Comparison of ENCODE assay signal across 8 mouse cellular contexts in the genomic region with DNA sequence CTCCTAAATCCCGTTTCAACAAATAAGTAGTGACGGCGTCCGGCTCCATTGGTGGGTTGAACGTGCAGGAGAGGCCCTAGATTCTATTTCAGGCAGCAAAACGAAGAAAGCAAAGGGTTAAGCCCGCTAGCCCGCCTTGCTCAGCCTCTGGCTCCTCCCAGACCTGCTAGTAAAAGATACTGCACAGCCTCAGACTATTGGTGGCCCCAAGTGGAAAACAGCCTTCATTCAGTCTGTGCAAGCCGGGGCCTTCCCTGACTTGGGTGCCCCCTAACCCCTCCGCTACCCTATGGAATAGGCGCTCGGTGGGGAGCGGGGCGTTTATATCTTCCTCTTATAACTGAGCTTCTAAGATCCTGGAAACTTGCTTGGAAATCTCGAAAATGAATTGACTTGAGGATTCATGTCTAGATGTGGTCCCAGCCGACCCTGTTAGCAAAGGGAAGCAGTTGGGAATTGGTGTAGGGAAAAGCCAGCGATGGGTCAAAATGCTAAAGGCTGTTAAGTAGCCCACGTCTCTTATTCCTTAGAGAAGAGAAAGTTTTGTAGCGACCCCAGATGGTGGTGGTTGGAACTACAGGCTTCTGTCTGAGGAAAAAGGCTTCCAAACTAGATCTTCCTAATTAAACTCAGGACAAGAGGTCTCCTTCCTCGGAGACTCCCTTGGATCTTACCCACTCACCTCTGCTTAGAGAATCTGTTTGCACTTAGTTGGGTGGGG. TPM values are rescaled to one million over a fixed set of nuclear protein-coding genes. Genes with fewer than 3 reads are reported as not detected.
DNase-seq lines count a peak whose midpoint lies in the region; ATAC-seq and TF ChIP-seq lines count a peak whose summit lies in the region.

No protein-coding gene starts in this region.

- H3K9me3 ChIP-seq in ES-E14 (ENCODE audit: control insufficient read depth, insufficient read depth, low read depth, low read length): no peaks in the 10 kb centered on the region
- no peaks in the 10 kb centered on the region for H3K9me3 ChIP-seq in heart, embryonic 16.5 days (replicated peaks; ENCODE audit: control insufficient read depth, low read length)

- no peak for TF ChIP-seq CTCF in embryonic fibroblast, embryonic 13.5 days (IDR thresholded peaks at IDR 0.05; ENCODE audit: borderline replicate concordance, insufficient read depth, low read length)
- no peak for TF ChIP-seq CTCF in olfactory bulb, adult 2 months (IDR thresholded peaks at IDR 0.05; ENCODE audit: insufficient read depth, low read depth, low read length)

- no peak overlapping the region for H3K27ac ChIP-seq in ES-E14 (ENCODE audit: insufficient read depth, low read depth, low read length, poor library complexity, severe bottlenecking)
- peak overlapping the region; percentile 24 for H3K27ac ChIP-seq in embryonic fibroblast, embryonic 13.5 days (ENCODE audit: insufficient read depth, low read length)
- peak overlapping the region; percentile 77 for H3K27ac ChIP-seq in heart, embryonic 16.5 days (ENCODE audit: low read length)
- H3K27ac ChIP-seq in olfactory bulb, adult 2 months (ENCODE audit: insufficient read depth, low read depth, low read length): peak overlapping the region; percentile 7

- peaks cover 3% of the 10 kb centered on the region; the same call in 1 of the 2 replicates for H3K27me3 ChIP-seq in heart, embryonic 16.5 days (ENCODE audit: control insufficient read depth, insufficient read depth, low read length)

- WGBS in heart, embryonic 16.5 days: under 1% methylated on average over 20 of the region's 20 CpGs
- WGBS in olfactory bulb, adult 2 months: under 1% methylated on average over 20 of the region's 20 CpGs

- in situ Hi-C loops in ES-E14 (cut with MboI; ENCODE audit: low sequenced_read_pairs in 2 of 2, unreplicated experiment in 2 of 2): no loop called here

- H3K36me3 ChIP-seq in ES-E14 (ENCODE audit: control insufficient read depth, insufficient read depth, low read length, poor library complexity, severe bottlenecking): no peaks in the 10 kb centered on the region
- H3K36me3 ChIP-seq in heart, embryonic 16.5 days (ENCODE audit: control insufficient read depth, insufficient read depth): no peaks in the 10 kb centered on the region

- H3K4me1 ChIP-seq in ES-E14 (ENCODE audit: control insufficient read depth in 2 of 2, insufficient read depth in 2 of 2, low read length in 2 of 2, poor library complexity in 1 of 2): no peaks in the 10 kb centered on the region; a peak in 1 of 4 replicates
- no peaks in the 10 kb centered on the region for H3K4me1 ChIP-seq in embryonic fibroblast, embryonic 13.5 days (ENCODE audit: control insufficient read depth, insufficient read depth, low read length)
- H3K4me1 ChIP-seq in heart, embryonic 16.5 days (ENCODE audit: control insufficient read depth, insufficient read depth, low read length): peaks cover 13% of the 10 kb centered on the region
- peaks cover 20% of the 10 kb centered on the region for H3K4me1 ChIP-seq in olfactory bulb, adult 2 months (ENCODE audit: control insufficient read depth, insufficient read depth, low read length)

- H3K9ac ChIP-seq in ES-E14 (ENCODE audit: insufficient read depth, low read depth, low read length, poor library complexity, severe bottlenecking): no peak overlapping the region; the same call in 1 of the 2 replicates
- H3K9ac ChIP-seq in heart, embryonic 16.5 days (ENCODE audit: low read length): peak overlapping the region; percentile 76

- TF ChIP-seq POLR2A in embryonic fibroblast, embryonic 13.5 days (IDR thresholded peaks at IDR 0.05; ENCODE audit: low read depth, low read length): peak; percentile 55; the same call in 1 of the 2 replicates
- no peak for TF ChIP-seq POLR2A in olfactory bulb, adult 2 months (IDR thresholded peaks at IDR 0.05; ENCODE audit: insufficient read depth, low read depth, low read length)

- H3K4me3 ChIP-seq in ES-E14 (ENCODE audit: insufficient read depth in 1 of 2, low read depth in 1 of 2, low read length in 2 of 2, poor library complexity in 1 of 2, severe bottlenecking in 1 of 2): peak overlapping the region; percentile 6 to 92; a peak in 3 of 4 replicates
- peak overlapping the region; percentile 62 for H3K4me3 ChIP-seq in embryonic fibroblast, embryonic 13.5 days (ENCODE audit: insufficient read depth, low read length)
- peak overlapping the region; percentile 71 for H3K4me3 ChIP-seq in heart, embryonic 16.5 days (ENCODE audit: low read length)
- H3K4me3 ChIP-seq in olfactory bulb, adult 2 months (ENCODE audit: insufficient read depth, low read depth, low read length): peak overlapping the region; percentile 74

- peak; percentile 61 for ATAC-seq in heart, embryonic 16.5 days (replicated peaks; ENCODE audit: extremely low read depth, insufficient read depth, low FRiP score)

- peak overlapping the region; percentile 98 for H3K4me2 ChIP-seq in heart, embryonic 16.5 days (ENCODE audit: low read depth, low read length)

- DNase-seq in ES-E14 (ENCODE audit: low read depth, low spot score): peak; percentile 81
- peak; percentile 89 for DNase-seq in brain, adult 2 months (ENCODE audit: low read depth, low spot score)
- DNase-seq in kidney, postnatal 25 days: peak; percentile 67 to 71
- DNase-seq in lung, adult 18-20 months: peak; percentile 58 to 59
- peak; percentile 71 for DNase-seq in urinary bladder, postnatal 14 days (ENCODE audit: low spot score)

TF ChIP-seq in ES-E14, 5 proteins besides CTCF, POLR2A, EP300 and RAD21:
- TF ChIP-seq CHD2 (IDR thresholded peaks at IDR 0.05; ENCODE audit: low read depth, low read length): no peak
- TF ChIP-seq ZC3H11A (IDR thresholded peaks at IDR 0.05; ENCODE audit: borderline replicate concordance, low read depth, low read length): peak; percentile 33; the same call in 1 of the 2 replicates

RNA-seq across cellular contexts. Expression of a gene that starts 0.9 kb away (rescaled TPM):
- 0.94 and 1.2 TPM in 2 replicates for total RNA-seq in ES-E14 (2012; rRNA removed)
- 6.8 and 6.9 TPM in 2 replicates for polyA plus RNA-seq in embryonic fibroblast, embryonic 13.5 days (2011; ENCODE audit: insufficient read length, low read depth, missing spikeins)
- 6.6 and 9.1 TPM in 2 replicates for polyA plus RNA-seq in heart, embryonic 16.5 days (2015; fragmentation: Nextera tagmentation; extraction: Ambion mirVana)
- polyA plus RNA-seq in olfactory bulb, adult 2 months (2012; ENCODE audit: insufficient read depth, insufficient read length, low replicate concordance, missing spikeins): not detected in 2 replicates

RNA-seq across cellular contexts. Expression of a gene that starts 11.9 kb away (rescaled TPM):
- total RNA-seq in ES-E14 (2012; rRNA removed): not detected in 2 replicates
- polyA plus RNA-seq in embryonic fibroblast, embryonic 13.5 days (2011; ENCODE audit: insufficient read length, low read depth, missing spikeins): not detected in 2 replicates
- polyA plus RNA-seq in heart, embryonic 16.5 days (2015; fragmentation: Nextera tagmentation; extraction: Ambion mirVana): not detected in 2 replicates
- polyA plus RNA-seq in olfactory bulb, adult 2 months (2012; ENCODE audit: insufficient read depth, insufficient read length, low replicate concordance, missing spikeins): not detected in 2 replicates

RNA-seq across cellular contexts. Expression of a gene that starts 18.4 kb away (rescaled TPM):
- total RNA-seq in ES-E14 (2012; rRNA removed): 0.49 and 2.1 TPM in 2 replicates
- not detected in 2 replicates for polyA plus RNA-seq in embryonic fibroblast, embryonic 13.5 days (2011; ENCODE audit: insufficient read length, low read depth, missing spikeins)
- not detected in 2 replicates for polyA plus RNA-seq in heart, embryonic 16.5 days (2015; fragmentation: Nextera tagmentation; extraction: Ambion mirVana)
- not detected in 2 replicates for polyA plus RNA-seq in olfactory bulb, adult 2 months (2012; ENCODE audit: insufficient read depth, insufficient read length, low replicate concordance, missing spikeins)

RNA-seq across cellular contexts. Expression of a gene that starts 47.9 kb away (rescaled TPM):
- total RNA-seq in ES-E14 (2012; rRNA removed): not detected in 2 replicates
- not detected in 2 replicates for polyA plus RNA-seq in embryonic fibroblast, embryonic 13.5 days (2011; ENCODE audit: insufficient read length, low read depth, missing spikeins)
- 11.6 TPM in 2 replicates for polyA plus RNA-seq in heart, embryonic 16.5 days (2015; fragmentation: Nextera tagmentation; extraction: Ambion mirVana)
- not detected in 2 replicates for polyA plus RNA-seq in olfactory bulb, adult 2 months (2012; ENCODE audit: insufficient read depth, insufficient read length, low replicate concordance, missing spikeins)

RNA-seq across cellular contexts. Expression of a gene that starts 56.1 kb away (rescaled TPM):
- 0.45 and 0.90 TPM in 2 replicates for total RNA-seq in ES-E14 (2012; rRNA removed)
- polyA plus RNA-seq in embryonic fibroblast, embryonic 13.5 days (2011; ENCODE audit: insufficient read length, low read depth, missing spikeins): not detected in 2 replicates
- polyA plus RNA-seq in heart, embryonic 16.5 days (2015; fragmentation: Nextera tagmentation; extraction: Ambion mirVana): 0.14 and 0.29 TPM in 2 replicates
- not detected in 2 replicates for polyA plus RNA-seq in olfactory bulb, adult 2 months (2012; ENCODE audit: insufficient read depth, insufficient read length, low replicate concordance, missing spikeins)
